ENCODE assay signal across 15 mouse cellular contexts in genomic region chr19:34202668-34203067, GRCm38 (mm10). TPM values are rescaled to one million over a fixed set of nuclear protein-coding genes. Genes with fewer than 3 reads are reported as not detected.
"Had no signal": no experiment of that assay in that cellular context is flagged by ENCODE, and none has a peak within 500 bp of the region (broad histone marks: within the 10 kb centered on the region; RNA-seq: fewer than 3 reads in every experiment).

No protein-coding gene starts in this region.

- ATAC-seq: liver, embryonic 12.5 days had no signal

- H3K36me3 ChIP-seq: limb, embryonic 15.5 days; liver, embryonic 12.5 days; midbrain, embryonic 10.5 days; neural tube, embryonic 12.5 days had no signal

- H3K27me3 ChIP-seq: limb, embryonic 15.5 days; liver, embryonic 12.5 days; neural tube, embryonic 12.5 days had no signal

- H3K9me3 ChIP-seq: limb, embryonic 15.5 days; liver, embryonic 12.5 days; midbrain, embryonic 10.5 days; neural tube, embryonic 12.5 days had no signal

- H3K4me3 ChIP-seq: left cerebral cortex, adult 2 months; limb, embryonic 15.5 days; liver, embryonic 12.5 days; midbrain, embryonic 10.5 days; neural tube, embryonic 12.5 days had no signal

- H3K4me1 ChIP-seq: limb, embryonic 15.5 days; liver, embryonic 12.5 days; midbrain, embryonic 10.5 days; neural tube, embryonic 12.5 days had no signal

- DNase-seq: kidney, adult 18-20 months; kidney, postnatal 14 days; lung, embryonic 14.5 days; lung, postnatal 10 days; lung, postnatal 4 days; midbrain, embryonic 14.5 days had no signal

- H3K27ac ChIP-seq: left cerebral cortex, adult 2 months; limb, embryonic 15.5 days; liver, embryonic 12.5 days; midbrain, embryonic 10.5 days; neural tube, embryonic 12.5 days; stomach, postnatal 0 days had no signal

- H3K9ac ChIP-seq: limb, embryonic 15.5 days; liver, embryonic 12.5 days; lung, embryonic 14.5 days; neural tube, embryonic 12.5 days had no signal

- H3K4me2 ChIP-seq: limb, embryonic 15.5 days; liver, embryonic 12.5 days; lung, embryonic 14.5 days; neural tube, embryonic 12.5 days had no signal

RNA-seq across cellular contexts. Expression of gene Ankrd22, which starts 36.8 kb away (rescaled TPM):
- total RNA-seq: left cerebral cortex, adult 2 months; monocyte, adult 5-6 weeks had no signal
- polyA plus RNA-seq: kidney, embryonic 14.5 days; limb, embryonic 11.5 days; liver, embryonic 12.5 days; lung, embryonic 14.5 days; midbrain, embryonic 14.5 days had no signal

RNA-seq across cellular contexts. Expression of gene Acta2, which starts 52.7 kb away (rescaled TPM):
- total RNA-seq: monocyte, adult 5-6 weeks had no signal
